Mouse (Mus musculus): ENCODE results near the gene Rap2b. TPM values are rescaled to one million over a fixed set of nuclear protein-coding genes. Genes with fewer than 3 reads are reported as not detected.
A peak's percentile ranks its signal among the peaks of the same experiment; 100 is the strongest.

The Rap2b gene
- polyA plus RNA-seq, 1 experiment from 2014 or later: 11.6 TPM

DNA sequence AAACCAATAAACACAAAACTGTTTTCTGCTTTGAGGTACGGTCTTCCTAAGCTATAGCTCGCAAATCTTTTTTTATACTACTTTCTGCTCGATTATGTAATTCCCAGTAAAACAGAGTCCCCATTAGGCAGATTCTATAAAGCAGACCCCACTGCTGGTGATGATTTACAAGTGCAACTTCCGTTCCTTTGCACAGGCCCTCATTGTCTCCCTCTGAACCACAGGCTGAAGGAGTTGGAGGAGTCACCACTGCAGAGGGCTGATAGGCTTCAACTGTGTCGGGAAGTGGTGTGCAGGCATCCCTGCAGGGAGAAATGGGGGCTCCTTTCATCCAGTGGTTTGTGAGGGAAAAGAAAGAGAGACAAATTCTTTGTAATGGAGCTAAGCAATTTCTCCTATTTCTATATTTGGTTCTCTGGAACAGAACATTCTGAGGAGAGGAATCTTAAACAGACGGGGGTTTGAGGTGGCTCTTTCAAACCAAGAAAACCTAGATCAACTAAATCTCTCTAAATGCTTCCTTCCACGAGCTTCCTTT lies 2.6 kb upstream of the Rap2b start:
- 64% methylated on average over 7 of the region's 7 CpGs for WGBS
- Histone ChIP-seq H3K36me3 (no peaks in the 10 kb centered on the region), H3K9ac (no peak overlapping the region), H3K9me3 (no peaks in the 10 kb centered on the region), H3K27ac (no peak overlapping the region), H3K4me2 (no peak overlapping the region), H3K4me3 (no peak overlapping the region), H3K4me1 (replicated peaks) (0 out of 2 replicates have a peak, but pooled peaks cover 5% of the 10 kb centered on the region), H3K27me3 (no peaks in the 10 kb centered on the region)
- no peak for ATAC-seq (ENCODE audit: low FRiP score)

DNA sequence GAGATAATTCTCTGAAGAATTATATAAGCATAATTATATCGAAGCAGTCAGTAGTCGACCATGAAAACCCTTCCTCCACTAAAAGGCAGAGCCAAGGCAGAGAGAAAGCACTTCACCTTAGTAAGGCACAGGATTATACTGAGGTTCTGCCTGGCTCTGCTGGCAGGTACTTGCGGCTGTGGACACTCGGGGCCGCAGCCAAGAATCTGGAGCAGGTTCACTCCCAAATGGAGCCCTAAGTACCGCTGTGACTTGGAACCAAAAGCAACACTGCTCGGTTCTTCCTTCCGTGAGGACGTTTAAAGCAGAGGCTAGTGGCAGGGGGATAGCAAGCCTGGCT lies 1.4 kb downstream of the Rap2b start:
- no peak for ATAC-seq (ENCODE audit: low FRiP score)
- Histone ChIP-seq H3K9ac (peak overlapping the region; percentile 72), H3K9me3 (no peaks in the 10 kb centered on the region), H3K36me3 (no peaks in the 10 kb centered on the region), H3K27ac (peak overlapping the region; percentile 86), H3K4me3 (peak overlapping the region; percentile 89), H3K4me2 (peak overlapping the region; percentile 90), H3K27me3 (no peaks in the 10 kb centered on the region), H3K4me1 (replicated peaks) (peaks cover 24% of the 10 kb centered on the region)
- 6% methylated on average over 9 of the region's 9 CpGs for WGBS

GRCm38 (mm10) chr3:61363161-61363988 lies 1.9 kb downstream of the Rap2b start:
- Histone ChIP-seq H3K36me3 (no peaks in the 10 kb centered on the region), H3K9ac (peak overlapping the region; percentile 72), H3K4me3 (peak overlapping the region; percentile 89), H3K27me3 (no peaks in the 10 kb centered on the region), H3K9me3 (no peaks in the 10 kb centered on the region), H3K4me1 (replicated peaks) (peaks cover 29% of the 10 kb centered on the region), H3K4me2 (peak overlapping the region; percentile 90), H3K27ac (peak overlapping the region; percentile 94)
- under 1% methylated on average over 30 of the region's 30 CpGs for WGBS
- peak; percentile 94 for ATAC-seq (ENCODE audit: low FRiP score)

DNA sequence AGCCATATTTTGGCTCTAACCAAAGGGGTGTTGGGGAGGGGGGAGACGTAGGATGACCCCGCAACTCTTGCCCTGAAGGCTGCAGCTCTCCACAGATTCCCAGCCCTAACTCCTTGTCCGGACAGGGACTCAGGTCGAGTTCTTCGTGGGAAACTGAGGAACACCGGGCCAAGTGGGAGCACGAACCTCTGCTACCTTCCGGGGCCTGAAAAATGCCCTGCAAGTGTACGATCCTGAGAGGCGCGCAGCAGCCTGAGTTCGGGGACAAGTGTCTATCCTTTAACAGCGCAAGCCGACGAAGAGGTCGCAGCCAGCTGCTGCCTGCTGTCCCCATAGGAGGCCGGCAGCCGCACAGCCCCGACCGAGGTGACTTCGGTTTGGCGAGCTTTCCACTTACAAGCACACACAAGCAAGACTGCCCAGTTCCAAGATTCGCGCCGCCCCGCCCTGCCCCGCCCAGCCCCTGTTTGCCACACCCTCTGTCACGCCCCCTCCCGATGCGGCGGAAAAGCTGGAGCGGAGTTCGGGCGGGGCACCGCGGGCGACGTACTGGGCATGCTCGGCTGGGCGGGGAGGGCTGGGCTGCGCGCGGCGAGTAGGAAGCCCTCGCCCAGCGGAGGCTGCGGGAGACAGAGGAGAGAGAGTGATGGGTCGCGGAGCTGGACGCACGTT lies 2.7 kb downstream of the Rap2b start:
- Histone ChIP-seq H3K4me1 (replicated peaks) (peaks cover 36% of the 10 kb centered on the region), H3K4me2 (peak overlapping the region; percentile 90), H3K36me3 (no peaks in the 10 kb centered on the region), H3K9me3 (no peaks in the 10 kb centered on the region), H3K27me3 (no peaks in the 10 kb centered on the region), H3K4me3 (peak overlapping the region; percentile 89), H3K9ac (peak overlapping the region; percentile 90), H3K27ac (peak overlapping the region; percentile 94)
- WGBS: under 1% methylated on average over 51 of the region's 51 CpGs
- ATAC-seq (ENCODE audit: low FRiP score): peak; percentile 93

- Histone ChIP-seq H3K4me1 (replicated peaks) (peaks cover 36% of the 10 kb centered on the region), H3K36me3 (no peaks in the 10 kb centered on the region), H3K27me3 (no peaks in the 10 kb centered on the region), H3K27ac (peak overlapping the region; percentile 94), H3K9ac (peak overlapping the region; percentile 90), H3K4me2 (peak overlapping the region; percentile 90), H3K9me3 (no peaks in the 10 kb centered on the region), H3K4me3 (peak overlapping the region; percentile 89)
- ATAC-seq (ENCODE audit: low FRiP score): peak; percentile 59
- 0% methylated on average over 33 of the region's 33 CpGs for WGBS
These were observed 3.2 kb downstream of the Rap2b start for GRCm38 (mm10) chr3:61364661-61364977.

- peak overlapping the region; percentile 90 for H3K4me2 ChIP-seq
- H3K27ac ChIP-seq: peak overlapping the region; percentile 94
- peak overlapping the region; percentile 90 for H3K9ac ChIP-seq
- peak; percentile 14 for ATAC-seq (ENCODE audit: low FRiP score)
- under 1% methylated on average over 68 of the region's 68 CpGs for WGBS
- peak overlapping the region; percentile 89 for H3K4me3 ChIP-seq
- H3K27me3 ChIP-seq: no peaks in the 10 kb centered on the region
- H3K4me1 ChIP-seq (replicated peaks): peaks cover 36% of the 10 kb centered on the region
- no peaks in the 10 kb centered on the region for H3K9me3 ChIP-seq
- H3K36me3 ChIP-seq: no peaks in the 10 kb centered on the region
These were observed 3.7 kb downstream of the Rap2b start for GRCm38 (mm10) chr3:61364978-61365778.

DNA sequence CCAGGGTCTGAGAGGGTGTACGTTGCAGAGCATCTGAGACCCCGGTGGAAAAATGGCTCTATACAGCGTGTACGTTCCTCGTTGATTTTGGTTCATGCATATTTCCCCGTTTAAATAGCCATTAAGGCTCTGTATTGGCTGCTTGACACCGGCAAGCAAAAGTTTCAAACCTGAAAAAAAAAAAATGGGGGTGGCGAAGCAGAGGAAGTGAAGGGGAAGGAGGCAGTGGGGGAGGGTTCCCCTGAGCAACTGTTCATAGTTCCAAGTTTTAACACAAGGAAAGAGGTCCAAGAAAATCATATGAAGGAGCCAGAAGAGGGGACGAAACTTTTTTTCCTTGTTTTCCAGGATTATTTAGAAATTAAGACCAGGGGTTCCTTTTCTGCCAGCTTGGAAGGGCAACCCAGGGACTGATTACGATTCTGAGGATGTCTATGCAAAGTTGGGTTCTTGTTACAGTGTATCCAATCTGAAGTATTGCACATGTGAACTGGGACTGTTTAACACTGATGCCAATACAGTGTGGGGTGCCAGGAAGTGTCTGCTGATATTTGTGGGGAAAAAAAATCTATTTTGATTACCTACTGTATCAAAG lies 4.4 kb downstream of the Rap2b start, which contains the start of gene B430305J03Rik:
Gene B430305J03Rik, minus strand, starts transcription at position 173 of the 595 bp plus-strand sequence.
- Histone ChIP-seq H3K27ac (peak within 1 kb of the TSS; percentile 94), H3K9me3 (no peaks in the 10 kb centered on the region), H3K36me3 (no peaks in the 10 kb centered on the region), H3K4me3 (peak within 1 kb of the TSS; percentile 89), H3K4me1 (replicated peaks) (peaks cover 36% of the 10 kb centered on the region), H3K4me2 (peak within 1 kb of the TSS; percentile 90), H3K9ac (peak within 1 kb of the TSS; percentile 90), H3K27me3 (no peaks in the 10 kb centered on the region)
- 2% methylated on average over 10 of the region's 10 CpGs for WGBS
- ATAC-seq (ENCODE audit: low FRiP score): no peak

DNA sequence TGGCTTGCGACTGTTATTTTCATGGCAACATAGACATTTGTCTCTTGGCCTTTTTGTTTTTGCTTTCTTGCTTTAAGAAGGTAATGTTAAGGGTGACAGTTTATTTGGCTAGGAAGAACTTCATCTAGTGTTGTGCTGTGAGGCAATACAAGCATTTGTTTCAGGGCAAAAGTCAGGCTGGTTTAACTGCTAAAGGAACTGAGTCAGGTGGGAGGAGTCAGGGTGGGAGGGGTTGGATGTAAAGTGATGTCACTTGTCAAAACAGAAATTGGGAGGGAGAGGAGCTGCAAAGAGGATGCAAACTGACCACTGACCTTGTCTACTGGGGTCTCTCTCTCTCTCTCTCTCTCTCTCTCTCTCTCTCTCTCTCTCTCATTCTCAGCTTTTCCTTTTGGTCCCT lies 7.0 kb downstream of the Rap2b start:
- no peaks in the 10 kb centered on the region for H3K9me3 ChIP-seq
- ATAC-seq (ENCODE audit: low FRiP score): no peak
- H3K27me3 ChIP-seq: no peaks in the 10 kb centered on the region
- H3K4me2 ChIP-seq: 0 out of 2 replicates have a peak overlapping the region, but pooled peaks have one; percentile 90
- H3K36me3 ChIP-seq: no peaks in the 10 kb centered on the region
- H3K27ac ChIP-seq: no peak overlapping the region
- H3K9ac ChIP-seq: no peak overlapping the region
- peaks cover 31% of the 10 kb centered on the region for H3K4me1 ChIP-seq (replicated peaks)
- WGBS: 89% methylated on average over 1 of the region's 1 CpGs
- H3K4me3 ChIP-seq: no peak overlapping the region

- WGBS: 95% methylated on average over 8 of the region's 8 CpGs
- no peaks in the 10 kb centered on the region for H3K9me3 ChIP-seq
- no peak for ATAC-seq (ENCODE audit: low FRiP score)
These were observed 14.6 kb downstream of the Rap2b start for GRCm38 (mm10) chr3:61376001-61376400.

DNA sequence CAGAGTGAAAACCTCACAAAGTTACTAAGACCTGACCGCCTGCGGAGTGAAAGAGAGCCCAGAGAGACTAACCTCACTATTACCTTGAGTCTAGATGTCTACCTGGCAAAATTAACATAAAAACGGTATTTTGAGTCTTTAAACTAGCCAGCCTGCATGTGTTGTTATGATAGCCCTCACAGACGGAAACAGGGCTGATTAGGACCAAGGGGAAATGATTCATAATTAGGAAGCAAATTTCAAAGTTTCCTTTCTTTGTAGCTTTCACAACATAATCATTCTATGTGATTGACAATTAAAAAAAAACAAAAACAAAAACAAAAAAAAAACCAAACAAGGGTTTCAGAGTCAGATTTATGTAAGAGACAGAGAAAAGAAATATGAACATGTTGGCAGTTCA lies 24.9 kb downstream of the Rap2b start:
- Histone ChIP-seq H3K9me3 (no peaks in the 10 kb centered on the region), H3K27me3 (no peaks in the 10 kb centered on the region), H3K9ac (no peak overlapping the region), H3K27ac (no peak overlapping the region), H3K4me3 (no peak overlapping the region), H3K4me2 (no peak overlapping the region), H3K36me3 (no peaks in the 10 kb centered on the region), H3K4me1 (replicated peaks) (no peaks in the 10 kb centered on the region)
- WGBS: 85% methylated on average over 4 of the region's 4 CpGs
- ATAC-seq (ENCODE audit: low FRiP score): no peak

More at GRCm38 (mm10) chr3:61376001-61376400, 14.6 kb downstream of the Rap2b start:
- H3K27ac ChIP-seq: no peak overlapping the region
- H3K27me3 ChIP-seq: no peaks in the 10 kb centered on the region
- no peaks in the 10 kb centered on the region for H3K36me3 ChIP-seq
- no peaks in the 10 kb centered on the region for H3K4me1 ChIP-seq (replicated peaks)
- no peak overlapping the region for H3K4me2 ChIP-seq
- H3K4me3 ChIP-seq: no peak overlapping the region
- H3K9ac ChIP-seq: no peak overlapping the region

- H3K4me2 ChIP-seq: no peak overlapping the region
- no peak overlapping the region for H3K9ac ChIP-seq
- no peaks in the 10 kb centered on the region for H3K36me3 ChIP-seq
- H3K4me3 ChIP-seq: no peak overlapping the region
- no peaks in the 10 kb centered on the region for H3K27me3 ChIP-seq
- no peak for ATAC-seq (ENCODE audit: low FRiP score)
- H3K4me1 ChIP-seq (replicated peaks): 0 out of 2 replicates have a peak, but pooled peaks cover 3% of the 10 kb centered on the region
- H3K9me3 ChIP-seq: no peaks in the 10 kb centered on the region
- no peak overlapping the region for H3K27ac ChIP-seq
- WGBS: 87% methylated on average over 4 of the region's 4 CpGs
These were observed 30.1 kb downstream of the Rap2b start for GRCm38 (mm10) chr3:61391564-61391963.
